Mouse (Mus musculus): ENCODE results near the gene Capza2.
"Not testable (repeated sequence)": the region's sequence is repeated elsewhere in the genome, so short reads cannot be mapped to it uniquely, and the experiment has no call there.

Gene Capza2

GRCm38 (mm10) chr6:17696321-17696734, 60.3 kb downstream of the Capza2 start:
- no peak for DNase-seq (ENCODE audit: extremely low spot score, low read depth, low spot score)

DNA sequence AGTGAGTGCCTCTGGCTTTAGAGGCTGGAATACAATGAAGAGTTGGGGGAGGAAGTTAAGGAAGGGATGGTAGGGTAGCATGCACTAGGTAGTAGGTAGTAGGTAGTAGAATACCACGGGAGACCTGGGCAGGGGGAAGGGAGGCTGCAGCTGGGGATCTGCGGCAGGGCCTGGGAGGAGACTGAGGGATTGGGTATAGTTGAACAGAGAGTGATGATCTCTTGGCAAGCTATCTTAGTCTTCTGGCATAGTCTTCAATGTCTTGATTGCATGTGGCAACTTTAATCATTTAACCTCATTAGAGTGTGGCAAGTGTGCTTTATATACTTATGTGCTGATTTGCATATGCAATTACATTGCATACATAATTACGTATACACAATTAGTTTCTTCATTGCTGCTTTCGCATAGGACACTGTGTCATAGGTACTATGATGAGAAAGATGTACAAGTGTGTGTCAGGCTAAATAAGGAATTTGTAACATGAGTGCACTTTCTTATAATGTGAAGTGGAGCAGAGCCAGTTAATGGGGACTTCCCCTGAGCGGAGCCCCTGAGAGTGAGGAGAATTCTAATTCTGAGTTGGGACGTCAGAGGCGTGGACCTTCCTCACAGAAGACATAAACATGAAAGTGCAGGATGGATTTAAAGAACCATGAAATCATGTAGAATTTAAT, 65.0 kb downstream of the Capza2 start:
- no peak for DNase-seq (ENCODE audit: extremely low spot score, low read depth, low spot score)

- not testable (repeated sequence) for DNase-seq (ENCODE audit: extremely low spot score, low read depth, low spot score)
These were observed 68.0 kb downstream of the Capza2 start for GRCm38 (mm10) chr6:17704038-17704437.

GRCm38 (mm10) chr6:17705973-17706372, 69.9 kb downstream of the Capza2 start:
- no peak for DNase-seq (ENCODE audit: extremely low spot score, low read depth, low spot score)

Measured in hindlimb bud, embryonic 11.5 days (tissue).